Comparison of ENCODE assay signal across 26 mouse cellular contexts in genomic region chr9:89294121-89294520, GRCm38 (mm10).
"Had no signal": no experiment of that assay in that cellular context is flagged by ENCODE, and none has a peak within 500 bp of the region (broad histone marks: within the 10 kb centered on the region; RNA-seq: fewer than 3 reads in every experiment).

No protein-coding gene starts in this region.

- DNase-seq: cerebellum, adult 9-10 months; cerebellum, adult 9-11 months; cerebellum, postnatal 10 days; cerebellum, postnatal 14 days; cerebellum, postnatal 25 days; cerebellum, postnatal 36 days; embryo, embryonic 11 days; forebrain, postnatal 0 days; gastrocnemius, adult 2 months; gastrocnemius, postnatal 10 days; gastrocnemius, postnatal 14 days; gastrocnemius, postnatal 25 days; gastrocnemius, postnatal 36 days; heart, adult 18-20 months; heart, adult 2 months had no signal

- H3K9ac ChIP-seq: embryonic facial prominence, embryonic 12.5 days; embryonic facial prominence, embryonic 13.5 days; embryonic facial prominence, embryonic 15.5 days; forebrain, embryonic 12.5 days; forebrain, embryonic 13.5 days; forebrain, embryonic 15.5 days; forebrain, postnatal 0 days had no signal

- H3K36me3 ChIP-seq: embryonic facial prominence, embryonic 10.5 days; embryonic facial prominence, embryonic 12.5 days; embryonic facial prominence, embryonic 13.5 days; embryonic facial prominence, embryonic 15.5 days; forebrain, embryonic 10.5 days; forebrain, embryonic 12.5 days; forebrain, embryonic 15.5 days had no signal

- H3K27ac ChIP-seq: embryonic facial prominence, embryonic 10.5 days; embryonic facial prominence, embryonic 12.5 days; embryonic facial prominence, embryonic 13.5 days; embryonic facial prominence, embryonic 15.5 days; forebrain, embryonic 10.5 days; forebrain, embryonic 12.5 days; forebrain, embryonic 13.5 days; forebrain, embryonic 15.5 days; gastrocnemius, adult 2 months; heart, adult 2 months had no signal

- ATAC-seq: forebrain, embryonic 13.5 days; forebrain, embryonic 14.5 days; forebrain, embryonic 15.5 days; forebrain, embryonic 16.5 days; forebrain, postnatal 0 days had no signal

- H3K4me2 ChIP-seq: embryonic facial prominence, embryonic 12.5 days; embryonic facial prominence, embryonic 13.5 days; embryonic facial prominence, embryonic 15.5 days; forebrain, embryonic 12.5 days; forebrain, embryonic 13.5 days; forebrain, embryonic 15.5 days had no signal

- H3K4me1 ChIP-seq: embryonic facial prominence, embryonic 10.5 days; embryonic facial prominence, embryonic 12.5 days; embryonic facial prominence, embryonic 13.5 days; embryonic facial prominence, embryonic 15.5 days; forebrain, embryonic 10.5 days; forebrain, embryonic 12.5 days; forebrain, embryonic 13.5 days; forebrain, embryonic 15.5 days had no signal

- H3K9me3 ChIP-seq: embryonic facial prominence, embryonic 10.5 days; embryonic facial prominence, embryonic 12.5 days; embryonic facial prominence, embryonic 13.5 days; embryonic facial prominence, embryonic 15.5 days; forebrain, embryonic 10.5 days; forebrain, embryonic 12.5 days; forebrain, embryonic 13.5 days; forebrain, embryonic 15.5 days had no signal

- H3K4me3 ChIP-seq: embryonic facial prominence, embryonic 10.5 days; embryonic facial prominence, embryonic 12.5 days; embryonic facial prominence, embryonic 13.5 days; embryonic facial prominence, embryonic 15.5 days; erythroblast, embryonic 14.5 days; forebrain, embryonic 10.5 days; forebrain, embryonic 12.5 days; forebrain, embryonic 13.5 days; forebrain, embryonic 15.5 days; gastrocnemius, adult 2 months; heart, adult 2 months had no signal

- H3K27me3 ChIP-seq: embryonic facial prominence, embryonic 12.5 days; embryonic facial prominence, embryonic 13.5 days; embryonic facial prominence, embryonic 15.5 days; forebrain, embryonic 12.5 days; forebrain, embryonic 13.5 days; forebrain, embryonic 15.5 days had no signal
